Mouse (Mus musculus): Measurements from ENCODE around the gene Apol9a. TPM values are rescaled to one million over a fixed set of nuclear protein-coding genes. Genes with fewer than 3 reads are reported as not detected.
"Not testable (repeated sequence)": the region's sequence is repeated elsewhere in the genome, so short reads cannot be mapped to it uniquely, and the experiment has no call there.

The Apol9a gene
- total and polyA plus RNA-seq, 3 experiments = not detected

GRCm38 (mm10) chr15:77419657-77420056 lies 8.7 kb upstream of the Apol9a start:
- H3K9ac ChIP-seq (ENCODE audit: control insufficient read depth, low read depth, low read length, poor library complexity, severe bottlenecking); H3K27me3 ChIP-seq (ENCODE audit: control insufficient read depth in 1 of 2, insufficient read depth in 2 of 2, low read length in 2 of 2); H3K79me2 ChIP-seq (ENCODE audit: control insufficient read depth, insufficient read depth, low read length, poor library complexity); H3K4me1 ChIP-seq (ENCODE audit: control insufficient read depth in 1 of 2, insufficient read depth in 2 of 2, low read length in 2 of 2); H3K9me3 ChIP-seq (replicated peaks; ENCODE audit: insufficient read depth, low read length); H3K27ac ChIP-seq (ENCODE audit: control insufficient read depth, low read depth, low read length); DNase-seq (ENCODE audit: low read depth, low spot score); H3K36me3 ChIP-seq (ENCODE audit: control insufficient read depth in 1 of 2, insufficient read depth in 2 of 2, low read length in 2 of 2); H3K4me3 ChIP-seq (ENCODE audit: control insufficient read depth in 1 of 2, insufficient read depth in 1 of 2, low read depth in 2 of 2, low read length in 2 of 2): not testable (repeated sequence)

GRCm38 (mm10) chr15:77416655-77417333 lies 5.9 kb upstream of the Apol9a start:
- not testable (repeated sequence) for H3K9me3 ChIP-seq (replicated peaks; ENCODE audit: insufficient read depth, low read length); H3K27ac ChIP-seq (ENCODE audit: control insufficient read depth, low read depth, low read length); H3K4me1 ChIP-seq (ENCODE audit: control insufficient read depth in 1 of 2, insufficient read depth in 2 of 2, low read length in 2 of 2); H3K36me3 ChIP-seq (ENCODE audit: control insufficient read depth in 1 of 2, insufficient read depth in 2 of 2, low read length in 2 of 2); DNase-seq (ENCODE audit: low read depth, low spot score); H3K79me2 ChIP-seq (ENCODE audit: control insufficient read depth, insufficient read depth, low read length, poor library complexity); H3K9ac ChIP-seq (ENCODE audit: control insufficient read depth, low read depth, low read length, poor library complexity, severe bottlenecking); H3K4me3 ChIP-seq (ENCODE audit: control insufficient read depth in 1 of 2, insufficient read depth in 1 of 2, low read depth in 2 of 2, low read length in 2 of 2); H3K27me3 ChIP-seq (ENCODE audit: control insufficient read depth in 1 of 2, insufficient read depth in 2 of 2, low read length in 2 of 2)

GRCm38 (mm10) chr15:77415653-77416052 lies 4.7 kb upstream of the Apol9a start:
- H3K9ac ChIP-seq (ENCODE audit: control insufficient read depth, low read depth, low read length, poor library complexity, severe bottlenecking); H3K9me3 ChIP-seq (replicated peaks; ENCODE audit: insufficient read depth, low read length); H3K27me3 ChIP-seq (ENCODE audit: control insufficient read depth in 1 of 2, insufficient read depth in 2 of 2, low read length in 2 of 2); H3K79me2 ChIP-seq (ENCODE audit: control insufficient read depth, insufficient read depth, low read length, poor library complexity); H3K36me3 ChIP-seq (ENCODE audit: control insufficient read depth in 1 of 2, insufficient read depth in 2 of 2, low read length in 2 of 2); H3K27ac ChIP-seq (ENCODE audit: control insufficient read depth, low read depth, low read length); H3K4me3 ChIP-seq (ENCODE audit: control insufficient read depth in 1 of 2, insufficient read depth in 1 of 2, low read depth in 2 of 2, low read length in 2 of 2); H3K4me1 ChIP-seq (ENCODE audit: control insufficient read depth in 1 of 2, insufficient read depth in 2 of 2, low read length in 2 of 2); DNase-seq (ENCODE audit: low read depth, low spot score): not testable (repeated sequence)

GRCm38 (mm10) chr15:77412695-77413094 lies 1.8 kb upstream of the Apol9a start:
- not testable (repeated sequence) for H3K4me3 ChIP-seq (ENCODE audit: control insufficient read depth in 1 of 2, insufficient read depth in 1 of 2, low read depth in 2 of 2, low read length in 2 of 2); H3K9me3 ChIP-seq (replicated peaks; ENCODE audit: insufficient read depth, low read length); H3K27ac ChIP-seq (ENCODE audit: control insufficient read depth, low read depth, low read length); H3K27me3 ChIP-seq (ENCODE audit: control insufficient read depth in 1 of 2, insufficient read depth in 2 of 2, low read length in 2 of 2); H3K36me3 ChIP-seq (ENCODE audit: control insufficient read depth in 1 of 2, insufficient read depth in 2 of 2, low read length in 2 of 2); H3K4me1 ChIP-seq (ENCODE audit: control insufficient read depth in 1 of 2, insufficient read depth in 2 of 2, low read length in 2 of 2); H3K79me2 ChIP-seq (ENCODE audit: control insufficient read depth, insufficient read depth, low read length, poor library complexity); H3K9ac ChIP-seq (ENCODE audit: control insufficient read depth, low read depth, low read length, poor library complexity, severe bottlenecking)
- DNase-seq (ENCODE audit: low read depth, low spot score) = peak; percentile 3
- TF ChIP-seq CTCF (IDR thresholded peaks at IDR 0.05 in 2 of 3, conservative IDR thresholded peaks at IDR 0.05 in 1 of 3; ENCODE audit: control insufficient read depth in 1 of 3, insufficient read depth in 1 of 3, low read depth in 2 of 3, low read length in 3 of 3, poor library complexity in 1 of 3, severe bottlenecking in 1 of 3) = peak; percentile 5 to 22 (median 7); a peak in 2 of 6 replicates

- not testable (repeated sequence) for H3K79me2 ChIP-seq (ENCODE audit: control insufficient read depth, insufficient read depth, low read length, poor library complexity); H3K4me3 ChIP-seq (ENCODE audit: control insufficient read depth in 1 of 2, insufficient read depth in 1 of 2, low read depth in 2 of 2, low read length in 2 of 2); H3K36me3 ChIP-seq (ENCODE audit: control insufficient read depth in 1 of 2, insufficient read depth in 2 of 2, low read length in 2 of 2); H3K9ac ChIP-seq (ENCODE audit: control insufficient read depth, low read depth, low read length, poor library complexity, severe bottlenecking); H3K9me3 ChIP-seq (replicated peaks; ENCODE audit: insufficient read depth, low read length); DNase-seq (ENCODE audit: low read depth, low spot score); H3K27ac ChIP-seq (ENCODE audit: control insufficient read depth, low read depth, low read length); H3K27me3 ChIP-seq (ENCODE audit: control insufficient read depth in 1 of 2, insufficient read depth in 2 of 2, low read length in 2 of 2); H3K4me1 ChIP-seq (ENCODE audit: control insufficient read depth in 1 of 2, insufficient read depth in 2 of 2, low read length in 2 of 2)
These were observed 4.6 kb downstream of the Apol9a start for GRCm38 (mm10) chr15:77406370-77406769.
